Mouse (Mus musculus) kidney, adult 2 months (tissue): ENCODE results near the gene Apobr.

ENCODE experiments used
- CTCF ChIP-seq: fragments of 200-500 bp; conservative IDR thresholded peaks from 2 replicates; pipeline ENCODE4 v1.5.1; 2011; ENCODE audit warnings: low read depth, mild to moderate bottlenecking, control low read depth, low read length, moderate library complexity, mixed read lengths; ENCODE audit not compliant: insufficient read depth, insufficient read length
- POLR2A ChIP-seq: fragments of 200-500 bp; IDR thresholded peaks from one replicate; pipeline ENCODE4 v1.6.1; 2011; ENCODE audit warnings: low read depth, low read length, control low read depth

DNA sequence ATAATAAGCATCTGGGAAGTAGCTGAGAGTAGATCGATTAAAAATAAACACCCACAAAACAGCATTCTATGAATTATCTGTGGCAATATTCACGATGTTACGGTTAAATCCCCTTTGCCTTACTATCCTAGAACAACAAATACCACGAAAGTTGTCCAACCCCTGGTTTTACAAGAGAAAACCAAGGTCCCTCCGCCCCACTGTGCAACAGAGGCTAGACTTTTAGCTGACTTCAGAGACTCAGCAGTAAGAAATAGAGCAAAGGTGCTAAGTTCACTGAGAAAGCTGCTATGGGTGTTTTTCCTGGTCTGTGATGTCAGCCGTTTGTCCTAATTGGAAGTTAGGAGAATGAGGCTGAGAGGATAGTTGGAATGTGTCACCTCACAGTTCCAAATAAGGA lies 981 bp upstream of the Apobr start:
- TF ChIP-seq POLR2A (no peak), CTCF (no peak)
